Mouse (Mus musculus) heart, postnatal 0 days (tissue): ENCODE measurements around the gene Klf2.

Experiments
- CTCF ChIP-seq: IDR thresholded peaks from 2 replicates; pipeline ENCODE4 v1.5.1; 2016; ENCODE audit warnings: antibody characterized with exemption, control low read depth, low read depth
- EP300 ChIP-seq: IDR thresholded peaks from 2 replicates; pipeline ENCODE4 v1.6.1; 2016; ENCODE audit warnings: antibody characterized with exemption, low read depth

- TF ChIP-seq EP300 (no peak), CTCF (no peak)
These were observed 15.7 kb upstream of the Klf2 start for GRCm38 (mm10) chr8:72302986-72303612.
